8 mouse cellular contexts compared by ENCODE assay signal in genomic region chr1:135282536-135283286, GRCm38 (mm10). TPM values are rescaled to one million over a fixed set of nuclear protein-coding genes. Genes with fewer than 3 reads are reported as not detected.
DNase-seq lines count a peak whose midpoint lies in the region; ATAC-seq and TF ChIP-seq lines count a peak whose summit lies in the region.

No protein-coding gene starts in this region.

- peak overlapping the region; percentile 85 for H3K4me3 ChIP-seq in embryonic facial prominence, embryonic 10.5 days
- peak overlapping the region; percentile 63 to 70 for H3K4me3 ChIP-seq in liver, embryonic 14.5 days (ENCODE audit: insufficient read depth in 1 of 2, low read depth in 2 of 2, low read length in 2 of 2)
- peak overlapping the region; percentile 70 for H3K4me3 ChIP-seq in neural tube, embryonic 12.5 days

- H3K9me3 ChIP-seq in embryonic facial prominence, embryonic 10.5 days: no peaks in the 10 kb centered on the region
- H3K9me3 ChIP-seq in liver, embryonic 14.5 days (ENCODE audit: control insufficient read depth, low read length): no peaks in the 10 kb centered on the region
- no peaks in the 10 kb centered on the region for H3K9me3 ChIP-seq in neural tube, embryonic 12.5 days

- peaks cover 36% of the 10 kb centered on the region for H3K36me3 ChIP-seq in embryonic facial prominence, embryonic 10.5 days (replicated peaks)
- H3K36me3 ChIP-seq in liver, embryonic 14.5 days (replicated peaks; ENCODE audit: control insufficient read depth, insufficient read depth, low read depth): no peaks in the 10 kb centered on the region
- peaks cover 13% of the 10 kb centered on the region for H3K36me3 ChIP-seq in neural tube, embryonic 12.5 days

- peak overlapping the region; percentile 95 for H3K27ac ChIP-seq in embryonic facial prominence, embryonic 10.5 days (replicated peaks)
- H3K27ac ChIP-seq in liver, embryonic 14.5 days: peak overlapping the region; percentile 8
- H3K27ac ChIP-seq in neural tube, embryonic 12.5 days: no peak overlapping the region

- no peak for TF ChIP-seq CTCF in liver, embryonic 14.5 days (IDR thresholded peaks at IDR 0.05; ENCODE audit: low read depth)

- peak; percentile 47 for DNase-seq in kidney, adult 9 months
- no peak for DNase-seq in kidney, postnatal 14 days
- DNase-seq in embryonic facial prominence, embryonic 10.5 days (ENCODE audit: low spot score): no peak
- peak; percentile 33 to 39 for DNase-seq in heart, postnatal 10 days
- peak in 1 of 3 experiments; percentile 31 for DNase-seq in liver, embryonic 14.5 days (ENCODE audit: low read depth in 3 of 3, low spot score in 3 of 3)
- no peak for DNase-seq in cerebellum, adult 11-12 months
- no peak for DNase-seq in left cerebral cortex, adult 11 months (ENCODE audit: low spot score)

- ATAC-seq in liver, embryonic 14.5 days (ENCODE audit: insufficient read depth): no peak
- no peak for ATAC-seq in neural tube, embryonic 12.5 days (ENCODE audit: low FRiP score, low read depth)

- H3K4me1 ChIP-seq in embryonic facial prominence, embryonic 10.5 days: peaks cover 20% of the 10 kb centered on the region
- peaks cover 0 to 5% of the 10 kb centered on the region in 2 experiments; a peak in 2 of 4 replicates for H3K4me1 ChIP-seq in liver, embryonic 14.5 days (replicated peaks; ENCODE audit: control insufficient read depth in 2 of 2, insufficient read depth in 2 of 2, low read length in 1 of 2)
- peaks cover 17% of the 10 kb centered on the region; the same call in 1 of the 2 replicates for H3K4me1 ChIP-seq in neural tube, embryonic 12.5 days

- peak overlapping the region; percentile 40 for H3K9ac ChIP-seq in liver, embryonic 14.5 days (replicated peaks)
- H3K9ac ChIP-seq in neural tube, embryonic 12.5 days: peak overlapping the region; percentile 87

- WGBS in embryonic facial prominence, embryonic 10.5 days: 42% methylated on average over 13 of the region's 13 CpGs
- 7% methylated on average over 13 of the region's 13 CpGs for WGBS in liver, embryonic 14.5 days (ENCODE audit: insufficient replicate concordance)
- WGBS in neural tube, embryonic 12.5 days: 41% methylated on average over 13 of the region's 13 CpGs

- peak overlapping the region; percentile 86 for H3K4me2 ChIP-seq in liver, embryonic 14.5 days (ENCODE audit: low read depth)
- H3K4me2 ChIP-seq in neural tube, embryonic 12.5 days (replicated peaks): peak overlapping the region; percentile 67

- no peak for TF ChIP-seq EP300 in liver, embryonic 14.5 days (IDR thresholded peaks at IDR 0.05; ENCODE audit: low read depth)

- H3K27me3 ChIP-seq in embryonic facial prominence, embryonic 10.5 days (replicated peaks; ENCODE audit: low read depth, poor library complexity, severe bottlenecking): no peaks in the 10 kb centered on the region
- no peaks in the 10 kb centered on the region for H3K27me3 ChIP-seq in liver, embryonic 14.5 days (ENCODE audit: control insufficient read depth, insufficient read depth, low read length)
- no peaks in the 10 kb centered on the region for H3K27me3 ChIP-seq in neural tube, embryonic 12.5 days (replicated peaks)

- intact Hi-C loops in heart, postnatal 10 days (cut with DNase I): loop anchor here (2.0 kb wide), 2 partner anchors 30 to 86 kb away; partner anchors contain the start of gene Timm17a

RNA-seq across cellular contexts. Expression of gene Rnpep, which starts 1.2 kb away (rescaled TPM):
- polyA plus RNA-seq in embryonic facial prominence, embryonic 10.5 days (2016; fragmentation: Nextera tagmentation; extraction: Ambion mirVana): 97.1 and 100 TPM in 2 replicates
- 10 to 100 TPM; 20.4 to 21.5 TPM for total RNA-seq in heart, postnatal 10 days (2021)
- 7.3 and 8.4 TPM in 2 replicates for polyA plus RNA-seq in liver, embryonic 14.5 days (2012; rRNA removed)
- 23.0 and 24.2 TPM in 2 replicates for polyA plus RNA-seq in liver, embryonic 14.5 days (2014; fragmentation: Nextera tagmentation; extraction: Ambion mirVana)
- polyA plus RNA-seq in neural tube, embryonic 12.5 days (2016; fragmentation: Nextera tagmentation; extraction: Ambion mirVana): 102 and 106 TPM in 2 replicates

RNA-seq across cellular contexts. Expression of gene Elf3, which starts 24.3 kb away (rescaled TPM):
- 6.3 and 6.4 TPM in 2 replicates for polyA plus RNA-seq in embryonic facial prominence, embryonic 10.5 days (2016; fragmentation: Nextera tagmentation; extraction: Ambion mirVana)
- total RNA-seq in heart, postnatal 10 days (2021): under 1 TPM; 0.19 to 0.30 TPM
- polyA plus RNA-seq in liver, embryonic 14.5 days (2012; rRNA removed): 0.57 and 0.58 TPM in 2 replicates
- polyA plus RNA-seq in liver, embryonic 14.5 days (2014; fragmentation: Nextera tagmentation; extraction: Ambion mirVana): 0.43 and 0.61 TPM in 2 replicates
- 0.60 and 0.89 TPM in 2 replicates for polyA plus RNA-seq in neural tube, embryonic 12.5 days (2016; fragmentation: Nextera tagmentation; extraction: Ambion mirVana)

RNA-seq across cellular contexts. Expression of gene Timm17a, which starts 30.9 kb away (rescaled TPM):
- 213 and 215 TPM in 2 replicates for polyA plus RNA-seq in embryonic facial prominence, embryonic 10.5 days (2016; fragmentation: Nextera tagmentation; extraction: Ambion mirVana)
- 100 to 1,000 TPM; 406 to 428 TPM for total RNA-seq in heart, postnatal 10 days (2021)
- 15.4 and 26.0 TPM in 2 replicates for polyA plus RNA-seq in liver, embryonic 14.5 days (2012; rRNA removed)
- 136 and 146 TPM in 2 replicates for polyA plus RNA-seq in liver, embryonic 14.5 days (2014; fragmentation: Nextera tagmentation; extraction: Ambion mirVana)
- 158 and 172 TPM in 2 replicates for polyA plus RNA-seq in neural tube, embryonic 12.5 days (2016; fragmentation: Nextera tagmentation; extraction: Ambion mirVana)

RNA-seq across cellular contexts. Expression of gene Lmod1, which starts 41.9 kb away (rescaled TPM):
- 0.31 and 0.33 TPM in 2 replicates for polyA plus RNA-seq in embryonic facial prominence, embryonic 10.5 days (2016; fragmentation: Nextera tagmentation; extraction: Ambion mirVana)
- 1 to 10 TPM; 1.7 to 3.0 TPM for total RNA-seq in heart, postnatal 10 days (2021)
- 0.05 and 0.08 TPM in 2 replicates for polyA plus RNA-seq in liver, embryonic 14.5 days (2012; rRNA removed)
- 0.04 and 0.10 TPM in 2 replicates for polyA plus RNA-seq in liver, embryonic 14.5 days (2014; fragmentation: Nextera tagmentation; extraction: Ambion mirVana)
- 0.37 and 0.49 TPM in 2 replicates for polyA plus RNA-seq in neural tube, embryonic 12.5 days (2016; fragmentation: Nextera tagmentation; extraction: Ambion mirVana)

Comparison
In these comparisons a context has a peak if more than half of its experiments do, and no peak if none do; other contexts are left out.
1. DNase-seq: peak in kidney, adult 9 months (single experiment) and heart, postnatal 10 days (2 of 2); none in kidney, postnatal 14 days (single experiment), embryonic facial prominence, embryonic 10.5 days (single experiment), cerebellum, adult 11-12 months (single experiment) and left cerebral cortex, adult 11 months (single experiment).
2. Peak in every context shown above with its lines, with median percentiles within 50 percentile points of each other: H3K4me3 ChIP-seq.